Mouse (Mus musculus) neural tube, embryonic 11.5 days (tissue): ENCODE measurements around the gene Dhx33. TPM values are rescaled to one million over a fixed set of nuclear protein-coding genes. Genes with fewer than 3 reads are reported as not detected.
A peak's percentile ranks its signal among the peaks of the same experiment; 100 is the strongest.

Source experiments
- ATAC-seq: fragments of 200-750 bp; cut with Nextera tagmentation; 2 replicates; pipeline ENCODE4 v1.8.0; 2017; ENCODE audit warnings: moderate number of reproducible peaks, mild to moderate bottlenecking, moderate TSS enrichment, moderate library complexity; ENCODE audit not compliant: insufficient read depth, low FRiP score, low TSS enrichment
- DNase-seq: peaks from one replicate; pipeline ENCODE4 v3.0.0-alpha.2; 2015; ENCODE audit warnings: low spot score
- H3K27ac ChIP-seq: fragments of 300-500 bp; sonication (generic); 2 replicates; pipeline ENCODE4 v1.5.1; 2014; ENCODE audit warnings: low read depth, mild to moderate bottlenecking, low read length
- H3K27me3 ChIP-seq: fragments of 300-500 bp; sonication (generic); 2 replicates; pipeline ENCODE4 v1.6.1; 2014; ENCODE audit warnings: mild to moderate bottlenecking, low read length, mixed read lengths; ENCODE audit not compliant: control insufficient read depth, insufficient read depth
- H3K36me3 ChIP-seq: fragments of 300-500 bp; sonication (generic); 2 replicates; pipeline ENCODE4 v1.6.1; 2014; ENCODE audit warnings: mild to moderate bottlenecking, low read length, moderate library complexity, mixed read lengths; ENCODE audit not compliant: control insufficient read depth, insufficient read depth
- H3K4me1 ChIP-seq: fragments of 300-500 bp; sonication (generic); 2 replicates; pipeline ENCODE4 v1.6.1; 2014; ENCODE audit warnings: low read length, mixed read lengths; ENCODE audit not compliant: control insufficient read depth, insufficient read depth
- H3K4me2 ChIP-seq: fragments of 300-500 bp; sonication (generic); 2 replicates; pipeline ENCODE4 v1.6.1; 2014; ENCODE audit warnings: low read depth, mild to moderate bottlenecking, moderate library complexity
- H3K4me3 ChIP-seq: fragments of 300-500 bp; sonication (generic); 2 replicates; pipeline ENCODE4 v1.5.1; 2014; ENCODE audit warnings: low read depth, low read length
- H3K9ac ChIP-seq: fragments of 300-500 bp; sonication (generic); 2 replicates; pipeline ENCODE4 v1.6.1; 2014; ENCODE audit warnings: mild to moderate bottlenecking, low read length
- H3K9me3 ChIP-seq: fragments of 300-500 bp; sonication (generic); 2 replicates; pipeline ENCODE4 v1.6.1; 2016; ENCODE audit warnings: low read length; ENCODE audit not compliant: control insufficient read depth
- WGBS: fragments of 180-500 bp; shearing (Covaris S2); extraction: QIAGEN DNeasy Blood & Tissue Kit; methylation state at CpG from one replicate; pipeline ENCODE4 v1.1.7; 2014; 5-methylcytosine and 5-hydroxymethylcytosine counted together
- polyA plus RNA-seq: library from polyadenylated mRNA; unstranded; fragments of >200 nt; fragmentation: Nextera tagmentation; extraction: Ambion mirVana; gene quantifications from 2 replicates; pipeline ENCODE4 v1.2.1, GENCODE M21; 2014

The Dhx33 gene
- polyA plus RNA-seq, 1 experiment from 2014 or later: 22.2 TPM

DNA sequence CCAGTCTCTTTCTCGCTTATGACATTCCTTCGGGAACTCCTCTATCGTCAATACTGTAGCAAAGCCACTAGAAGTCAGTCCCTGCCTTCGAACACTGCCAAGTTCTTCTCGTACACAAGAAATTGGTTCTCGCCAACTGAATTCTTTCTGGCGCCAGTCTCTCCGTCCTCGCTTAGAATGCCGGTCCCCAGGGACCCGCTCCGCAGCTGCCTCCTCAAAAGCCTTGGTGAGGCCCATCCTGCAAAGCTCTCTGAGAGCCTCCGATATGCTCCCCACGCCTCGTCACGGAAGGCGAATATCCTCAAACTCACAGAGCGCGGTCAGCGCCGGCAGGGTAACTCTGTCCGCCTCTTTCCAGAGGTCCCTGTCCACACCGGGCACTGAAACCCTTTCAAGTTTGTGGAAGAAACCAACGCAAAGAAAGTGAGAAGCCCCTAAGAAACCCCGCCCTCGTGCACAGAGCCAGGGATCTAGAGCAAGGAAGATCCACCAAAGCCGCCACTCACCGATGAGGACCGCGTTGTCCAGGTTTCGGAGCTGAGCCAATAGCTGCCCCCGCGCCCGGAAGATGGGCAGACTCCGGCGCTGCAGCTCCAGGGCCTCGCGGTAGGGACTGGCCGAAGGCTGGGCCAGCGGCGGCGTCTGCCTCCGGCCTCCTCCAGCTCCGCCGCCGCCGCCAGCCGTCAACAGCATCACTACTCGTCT lies 474 bp downstream of the Dhx33 start:
- WGBS: under 1% methylated on average over 49 of the region's 49 CpGs
- Histone ChIP-seq H3K4me2 (peak overlapping the region; percentile 46), H3K4me3 (peak overlapping the region; percentile 86), H3K9me3 (no peaks in the 10 kb centered on the region), H3K36me3 (peaks cover 5% of the 10 kb centered on the region), H3K4me1 (peaks cover 3% of the 10 kb centered on the region; the same call in 1 of the 2 replicates), H3K9ac (peak overlapping the region; percentile 72), H3K27ac (peak overlapping the region; percentile 64), H3K27me3 (no peaks in the 10 kb centered on the region)
- ATAC-seq (peak; percentile 72), DNase-seq (peak; percentile 68)

DNA sequence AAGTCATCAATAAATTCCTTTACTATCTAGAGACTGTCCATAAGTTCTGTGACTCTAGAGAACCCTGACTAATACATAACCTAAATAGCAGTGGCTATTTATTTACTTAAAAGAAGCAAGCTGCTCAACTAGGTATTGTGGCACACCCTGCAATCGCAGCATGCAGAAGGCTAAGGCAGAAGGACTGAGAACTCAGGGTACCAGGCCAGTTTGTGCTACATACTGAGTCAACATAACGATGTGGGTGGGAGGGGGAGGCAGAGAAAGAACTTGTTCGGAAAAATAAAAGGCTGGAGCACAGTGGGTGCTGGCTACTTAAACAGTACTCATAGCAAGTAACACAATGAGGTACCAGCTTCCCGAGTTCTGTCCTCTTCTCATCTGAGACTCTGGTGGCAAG lies 3.1 kb downstream of the Dhx33 start:
- ATAC-seq: no peak
- WGBS: 84% methylated on average over 4 of the region's 4 CpGs

DNA sequence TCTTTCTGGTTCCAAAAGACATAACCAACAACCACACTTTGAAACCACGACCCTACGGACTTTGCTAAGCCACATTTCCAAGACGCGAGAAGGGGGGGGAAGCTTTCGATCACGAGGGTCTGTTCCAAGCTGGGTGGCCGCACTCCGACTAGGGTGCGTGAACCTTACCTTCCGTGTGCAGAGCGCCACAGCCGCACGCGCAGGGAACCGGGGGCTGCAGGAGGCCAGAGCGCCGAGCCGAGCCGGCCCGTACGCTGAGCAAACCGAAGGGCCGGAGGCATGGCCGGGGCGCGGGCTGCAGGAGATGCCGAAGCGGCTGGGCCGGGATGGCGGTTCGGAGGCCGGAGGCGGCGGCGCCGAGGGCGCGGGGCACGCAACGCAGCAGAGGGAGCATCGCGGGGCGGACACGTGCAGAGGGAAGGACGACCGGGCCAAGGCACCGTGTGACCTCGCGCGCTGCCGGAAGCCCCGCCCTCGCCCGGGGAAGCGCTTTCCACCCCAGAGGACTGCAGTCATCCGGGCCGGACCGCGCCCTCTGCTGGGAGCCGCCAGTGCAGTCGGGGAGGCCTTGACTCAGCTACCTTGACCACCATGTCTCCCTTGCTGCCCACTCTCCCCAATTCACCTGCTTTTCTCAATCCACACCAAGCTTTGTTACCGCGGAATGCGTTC lies 21.5 kb downstream of the Dhx33 start, which contains the start of gene C1qbp:
C1qbp (minus strand) TSS at position 470 of the 672 bp plus-strand sequence.
- under 1% methylated on average over 60 of the region's 64 CpGs for WGBS
- DNase-seq: peak; percentile 94
- Histone ChIP-seq H3K9me3 (no peaks in the 10 kb centered on the region), H3K36me3 (peaks cover 18% of the 10 kb centered on the region), H3K27ac (peak within 1 kb of the TSS; percentile 17; the same call in 1 of the 2 replicates), H3K9ac (peak within 1 kb of the TSS; percentile 87), H3K4me3 (peak within 1 kb of the TSS; percentile 98), H3K4me2 (peak within 1 kb of the TSS; percentile 78), H3K4me1 (peaks cover 4% of the 10 kb centered on the region; the same call in 1 of the 2 replicates), H3K27me3 (no peaks in the 10 kb centered on the region)
- peak; percentile 93 for ATAC-seq

More for the DNA sequence above, 3.1 kb downstream of the Dhx33 start:
- H3K27me3 ChIP-seq: no peaks in the 10 kb centered on the region
- peaks cover 3% of the 10 kb centered on the region; the same call in 1 of the 2 replicates for H3K4me1 ChIP-seq
- no peak overlapping the region for H3K4me3 ChIP-seq
- H3K36me3 ChIP-seq: peaks cover 5% of the 10 kb centered on the region
- DNase-seq: no peak
- H3K27ac ChIP-seq: no peak overlapping the region
- H3K9ac ChIP-seq: no peak overlapping the region
- H3K4me2 ChIP-seq: no peak overlapping the region
- H3K9me3 ChIP-seq: no peaks in the 10 kb centered on the region

DNA sequence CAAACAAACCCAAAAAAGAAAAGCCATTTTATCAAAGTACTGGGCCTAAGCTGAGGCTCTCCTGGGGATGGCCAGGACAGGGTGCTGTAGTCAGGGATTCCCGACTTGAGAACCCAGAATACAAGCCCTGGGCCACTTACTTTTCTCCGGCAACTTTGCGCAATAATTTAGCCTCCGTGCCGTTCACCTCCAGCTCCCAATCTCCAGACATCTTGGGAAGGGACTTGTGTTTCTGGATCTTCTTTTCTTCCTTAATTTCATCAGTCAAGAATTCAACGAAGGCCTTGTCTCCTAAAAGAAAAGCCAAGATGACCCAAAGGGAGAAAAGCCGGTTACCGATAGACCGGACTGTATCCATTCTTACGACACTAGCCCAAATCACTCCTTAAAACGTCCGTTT lies 22.2 kb downstream of the Dhx33 start:
- H3K36me3 ChIP-seq: peaks cover 20% of the 10 kb centered on the region
- peak overlapping the region; percentile 87 for H3K9ac ChIP-seq
- 9% methylated on average over 12 of the region's 12 CpGs for WGBS
- H3K4me2 ChIP-seq: peak overlapping the region; percentile 78
- no peak for DNase-seq
- H3K27ac ChIP-seq: no peak overlapping the region
- H3K27me3 ChIP-seq: no peaks in the 10 kb centered on the region
- ATAC-seq: no peak
- no peaks in the 10 kb centered on the region for H3K9me3 ChIP-seq
- H3K4me1 ChIP-seq: peaks cover 4% of the 10 kb centered on the region; the same call in 1 of the 2 replicates
- peak overlapping the region; percentile 98 for H3K4me3 ChIP-seq

DNA sequence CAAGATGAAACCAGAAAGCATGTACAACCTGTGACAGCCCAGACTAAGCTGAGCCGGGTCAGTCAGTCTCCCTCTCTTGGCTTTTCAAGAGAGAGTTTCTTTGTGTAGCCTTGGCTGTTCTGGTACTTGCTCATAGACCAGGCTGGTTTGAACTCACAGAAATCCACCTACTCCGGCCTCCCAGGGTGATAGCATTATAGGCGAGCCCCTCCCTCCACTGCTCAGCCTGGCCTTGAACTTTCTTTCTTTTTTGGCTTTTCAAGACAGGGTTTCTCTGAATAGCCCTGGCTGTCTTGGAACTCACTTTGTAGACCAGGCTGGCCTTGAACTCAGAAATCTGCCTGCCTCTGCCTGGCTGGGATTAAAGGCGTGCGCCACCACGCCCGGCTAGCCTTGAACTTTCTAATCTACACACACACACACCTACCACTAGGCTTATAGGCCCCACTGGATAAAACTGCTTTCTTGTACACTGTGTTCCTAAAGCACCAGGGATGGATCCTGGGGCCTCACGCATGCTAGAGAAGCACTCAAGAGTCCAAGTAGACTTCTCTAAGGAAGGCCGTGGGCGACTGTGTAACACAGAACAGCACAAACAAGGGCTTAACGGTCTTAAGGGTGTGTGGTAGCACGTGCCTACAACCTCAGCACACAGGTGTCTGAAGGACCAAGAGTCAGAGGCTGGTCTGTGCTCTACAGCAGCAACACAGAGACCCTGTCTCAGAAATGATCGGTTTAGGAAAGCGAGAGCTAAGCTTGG lies 23.3 kb downstream of the Dhx33 start:
- no peaks in the 10 kb centered on the region for H3K9me3 ChIP-seq
- DNase-seq (no peak), ATAC-seq (no peak)
- peaks cover 4% of the 10 kb centered on the region; the same call in 1 of the 2 replicates for H3K4me1 ChIP-seq
- H3K27ac ChIP-seq: no peak overlapping the region
- no peak overlapping the region for H3K4me3 ChIP-seq
- 93% methylated on average over 14 of the region's 14 CpGs for WGBS
- no peak overlapping the region for H3K4me2 ChIP-seq
- no peaks in the 10 kb centered on the region for H3K27me3 ChIP-seq
- H3K9ac ChIP-seq: no peak overlapping the region
- peaks cover 24% of the 10 kb centered on the region for H3K36me3 ChIP-seq

DNA sequence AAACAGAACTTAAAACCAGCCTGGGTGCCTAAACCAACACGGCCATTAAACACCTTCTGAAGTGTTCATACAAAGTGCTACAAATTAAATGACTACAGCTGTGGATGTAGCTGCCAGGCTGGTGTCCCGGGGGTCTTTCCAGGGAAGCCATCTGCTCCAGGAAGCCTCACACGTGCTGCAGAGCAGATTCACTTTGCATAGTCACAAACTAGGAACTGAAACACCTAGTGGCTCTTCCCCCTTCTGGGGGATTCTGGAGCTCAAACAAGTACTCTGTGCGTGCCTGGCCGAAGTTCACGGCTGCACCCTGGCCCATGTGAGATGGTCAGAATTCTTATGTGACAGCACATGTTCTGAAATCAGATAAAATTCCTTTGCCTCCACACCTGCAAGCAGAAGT lies 24.0 kb downstream of the Dhx33 start:
- DNase-seq (no peak), ATAC-seq (no peak)
- Histone ChIP-seq H3K4me1 (peaks cover 4% of the 10 kb centered on the region; the same call in 1 of the 2 replicates), H3K27me3 (no peaks in the 10 kb centered on the region), H3K4me3 (no peak overlapping the region), H3K27ac (no peak overlapping the region), H3K9me3 (no peaks in the 10 kb centered on the region), H3K36me3 (peaks cover 24% of the 10 kb centered on the region), H3K4me2 (no peak overlapping the region), H3K9ac (no peak overlapping the region)
- WGBS: 94% methylated on average over 6 of the region's 6 CpGs

DNA sequence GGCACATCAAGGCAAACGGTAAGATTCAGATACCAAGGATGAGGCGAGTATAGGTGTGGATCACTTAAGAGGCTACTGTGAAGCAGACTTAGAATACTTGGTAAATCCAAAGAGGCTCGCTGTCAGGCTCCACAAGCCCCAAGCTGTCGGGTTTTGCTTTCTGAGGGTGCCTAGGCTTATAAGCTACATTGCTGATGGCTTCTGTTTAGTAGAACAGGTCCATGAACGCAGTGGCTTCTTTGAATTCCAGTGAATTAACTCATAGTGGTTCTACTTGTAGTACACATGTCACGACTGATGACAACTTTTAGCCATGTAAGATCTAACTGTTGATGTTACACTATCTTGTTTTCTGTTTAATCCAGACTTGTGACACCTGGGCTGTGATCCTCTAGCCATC lies 26.9 kb downstream of the Dhx33 start:
- no peak overlapping the region for H3K27ac ChIP-seq
- no peaks in the 10 kb centered on the region for H3K9me3 ChIP-seq
- 95% methylated on average over 6 of the region's 6 CpGs for WGBS
- no peak overlapping the region for H3K4me2 ChIP-seq
- no peak overlapping the region for H3K9ac ChIP-seq
- no peaks in the 10 kb centered on the region for H3K27me3 ChIP-seq
- H3K36me3 ChIP-seq: peaks cover 24% of the 10 kb centered on the region
- ATAC-seq: no peak
- peaks cover 4% of the 10 kb centered on the region; the same call in 1 of the 2 replicates for H3K4me1 ChIP-seq
- H3K4me3 ChIP-seq: no peak overlapping the region
- no peak for DNase-seq

DNA sequence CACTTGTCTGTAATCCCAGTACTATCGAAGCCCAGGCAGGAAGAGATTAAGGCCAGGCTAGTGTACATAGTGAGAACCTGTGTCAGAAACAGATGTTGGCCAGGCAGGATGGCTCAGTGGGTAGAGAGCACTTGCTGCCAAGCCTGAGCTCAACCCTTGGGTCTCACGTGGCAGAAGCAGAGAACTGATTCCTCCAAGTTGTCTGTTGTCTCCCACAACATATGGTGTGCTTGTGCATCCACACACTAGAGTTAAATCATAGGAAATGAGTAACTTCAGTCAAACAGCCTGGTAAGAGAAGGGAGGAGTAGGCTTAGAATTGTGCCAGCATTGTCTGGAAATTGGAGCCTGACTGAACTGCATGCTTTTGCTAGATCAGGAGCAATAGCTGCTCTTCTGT lies 29.0 kb downstream of the Dhx33 start:
- peaks cover 24% of the 10 kb centered on the region for H3K36me3 ChIP-seq
- 92% methylated on average over 2 of the region's 2 CpGs for WGBS

More for the DNA sequence above, 29.0 kb downstream of the Dhx33 start:
- H3K9ac ChIP-seq: no peak overlapping the region
- H3K27me3 ChIP-seq: no peaks in the 10 kb centered on the region
- H3K4me2 ChIP-seq: no peak overlapping the region
- no peaks in the 10 kb centered on the region for H3K4me1 ChIP-seq
- H3K27ac ChIP-seq: no peak overlapping the region
- no peak overlapping the region for H3K4me3 ChIP-seq
- no peaks in the 10 kb centered on the region for H3K9me3 ChIP-seq
- ATAC-seq: no peak
- no peak for DNase-seq
